ENCODE assay signal across 8 mouse cellular contexts in genomic region chr2:152788892-152789421, GRCm38 (mm10). TPM values are rescaled to one million over a fixed set of nuclear protein-coding genes. Genes with fewer than 3 reads are reported as not detected.
A peak's percentile ranks its signal among the peaks of the same experiment; 100 is the strongest.
DNase-seq lines count a peak whose midpoint lies in the region; ATAC-seq and TF ChIP-seq lines count a peak whose summit lies in the region.

No protein-coding gene starts in this region.

- DNase-seq in embryo, embryonic 10 days (ENCODE audit: low spot score), result peak; percentile 33
- no peak for DNase-seq in embryo, embryonic 9.5 days (ENCODE audit: extremely low spot score)
- no peak for DNase-seq in intestine, embryonic 14.5 days (ENCODE audit: low spot score)
- DNase-seq in urinary bladder, postnatal 4 days (ENCODE audit: low spot score in 2 of 2), result no peak

- H3K9me3 ChIP-seq in intestine, embryonic 14.5 days (ENCODE audit: control insufficient read depth, low read length), result 0 out of 2 replicates have a peak, but pooled peaks cover under 1% of the 10 kb centered on the region
- H3K9me3 ChIP-seq in liver, embryonic 12.5 days (replicated peaks), result no peaks in the 10 kb centered on the region

- TF ChIP-seq CTCF in olfactory bulb, adult 2 months (IDR thresholded peaks at IDR 0.05; ENCODE audit: insufficient read depth, low read depth, low read length), result no peak

- WGBS in intestine, embryonic 14.5 days, result 60% methylated on average over 6 of the region's 6 CpGs
- WGBS in liver, embryonic 12.5 days (ENCODE audit: insufficient replicate concordance), result 14% methylated on average over 6 of the region's 6 CpGs
- WGBS in olfactory bulb, adult 2 months, result 31% methylated on average over 6 of the region's 6 CpGs

- peak overlapping the region; percentile 41; the same call in 1 of the 2 replicates for H3K27ac ChIP-seq in intestine, embryonic 14.5 days (ENCODE audit: low read depth)
- peak overlapping the region; percentile 99 for H3K27ac ChIP-seq in liver, embryonic 12.5 days
- H3K27ac ChIP-seq in olfactory bulb, adult 2 months (ENCODE audit: insufficient read depth, low read depth, low read length), result peak overlapping the region; percentile 66

- no peaks in the 10 kb centered on the region for H3K27me3 ChIP-seq in intestine, embryonic 14.5 days (replicated peaks; ENCODE audit: control insufficient read depth, insufficient read depth, low read length)
- no peaks in the 10 kb centered on the region for H3K27me3 ChIP-seq in liver, embryonic 12.5 days (replicated peaks)

- no peak for TF ChIP-seq POLR2A in olfactory bulb, adult 2 months (IDR thresholded peaks at IDR 0.05; ENCODE audit: insufficient read depth, low read depth, low read length)

- H3K9ac ChIP-seq in intestine, embryonic 14.5 days (ENCODE audit: low read length), result no peak overlapping the region
- peak overlapping the region; percentile 79 for H3K9ac ChIP-seq in liver, embryonic 12.5 days

- H3K4me2 ChIP-seq in intestine, embryonic 14.5 days (ENCODE audit: low read length), result no peak overlapping the region
- peak overlapping the region; percentile 86 for H3K4me2 ChIP-seq in liver, embryonic 12.5 days

- no peaks in the 10 kb centered on the region for H3K36me3 ChIP-seq in intestine, embryonic 14.5 days (ENCODE audit: control insufficient read depth, insufficient read depth, low read length)
- H3K36me3 ChIP-seq in liver, embryonic 12.5 days, result peaks cover 27% of the 10 kb centered on the region

- no peak overlapping the region for H3K4me3 ChIP-seq in intestine, embryonic 14.5 days (ENCODE audit: low read depth, low read length)
- H3K4me3 ChIP-seq in liver, embryonic 12.5 days, result peak overlapping the region; percentile 48
- no peak overlapping the region for H3K4me3 ChIP-seq in olfactory bulb, adult 2 months (ENCODE audit: insufficient read depth, low read depth, low read length)

- ATAC-seq in CD4-positive, CD25-positive, alpha-beta regulatory T cell, adult 4 months, result peak; percentile 33
- ATAC-seq in erythroid progenitor cell, adult 5-6 weeks (replicated peaks; ENCODE audit: low FRiP score, poor library complexity, severe bottlenecking), result peak; percentile 89
- no peak for ATAC-seq in intestine, embryonic 14.5 days (replicated peaks; ENCODE audit: low FRiP score, low TSS enrichment, low read depth)
- peak; percentile 91 for ATAC-seq in liver, embryonic 12.5 days

- peaks cover 24% of the 10 kb centered on the region for H3K4me1 ChIP-seq in intestine, embryonic 14.5 days (replicated peaks; ENCODE audit: control insufficient read depth, insufficient read depth, low read length)
- peaks cover 99% of the 10 kb centered on the region for H3K4me1 ChIP-seq in liver, embryonic 12.5 days
- peaks cover 32% of the 10 kb centered on the region for H3K4me1 ChIP-seq in olfactory bulb, adult 2 months (ENCODE audit: control insufficient read depth, insufficient read depth, low read length)

RNA-seq across cellular contexts. Expression of gene Cox4i2, which starts 35.0 kb away (rescaled TPM):
- under 1 TPM in 1 of 2 experiments, not detected in 1; 0.46 TPM for polyA plus RNA-seq in CD4-positive, CD25-positive, alpha-beta regulatory T cell, adult 4 months (2017; shearing (Covaris generic))
- total RNA-seq in erythroid progenitor cell, adult 5-6 weeks (2015; ENCODE audit: low replicate concordance), result 1.8 TPM in 1 of 2 replicates, not detected in the other
- not detected in 2 replicates for total RNA-seq in erythroid progenitor cell, adult 5-6 weeks (2017; ENCODE audit: low replicate concordance)
- 11.0 and 13.1 TPM in 2 replicates for polyA plus RNA-seq in intestine, embryonic 14.5 days (2014; fragmentation: Nextera tagmentation; extraction: Ambion mirVana)
- polyA plus RNA-seq in liver, embryonic 12.5 days (2016; fragmentation: Nextera tagmentation; extraction: Ambion mirVana), result 2.5 and 3.4 TPM in 2 replicates
- not detected in 2 replicates for polyA plus RNA-seq in olfactory bulb, adult 2 months (2012; ENCODE audit: insufficient read depth, insufficient read length, low replicate concordance, missing spikeins)

RNA-seq across cellular contexts. Expression of gene Bcl2l1, which starts 42.6 kb away (rescaled TPM):
- polyA plus RNA-seq in CD4-positive, CD25-positive, alpha-beta regulatory T cell, adult 4 months (2017; shearing (Covaris generic)), result 10 to 100 TPM; 55.5 to 75.0 TPM
- total RNA-seq in erythroid progenitor cell, adult 5-6 weeks (2015; ENCODE audit: low replicate concordance), result 80.9 and 99.1 TPM in 2 replicates
- total RNA-seq in erythroid progenitor cell, adult 5-6 weeks (2017; ENCODE audit: low replicate concordance), result 76.9 and 94.9 TPM in 2 replicates
- polyA plus RNA-seq in intestine, embryonic 14.5 days (2014; fragmentation: Nextera tagmentation; extraction: Ambion mirVana), result 75.0 and 76.8 TPM in 2 replicates
- 127 and 137 TPM in 2 replicates for polyA plus RNA-seq in liver, embryonic 12.5 days (2016; fragmentation: Nextera tagmentation; extraction: Ambion mirVana)
- polyA plus RNA-seq in olfactory bulb, adult 2 months (2012; ENCODE audit: insufficient read depth, insufficient read length, low replicate concordance, missing spikeins), result 296 and 622 TPM in 2 replicates

RNA-seq across cellular contexts. Expression of gene Id1, which starts 52.9 kb away (rescaled TPM):
- polyA plus RNA-seq in CD4-positive, CD25-positive, alpha-beta regulatory T cell, adult 4 months (2017; shearing (Covaris generic)), result under 1 TPM; 0.75 to 0.82 TPM
- total RNA-seq in erythroid progenitor cell, adult 5-6 weeks (2015; ENCODE audit: low replicate concordance), result 1.3 and 17.3 TPM in 2 replicates
- 1.6 and 2.6 TPM in 2 replicates for total RNA-seq in erythroid progenitor cell, adult 5-6 weeks (2017; ENCODE audit: low replicate concordance)
- 101 and 109 TPM in 2 replicates for polyA plus RNA-seq in intestine, embryonic 14.5 days (2014; fragmentation: Nextera tagmentation; extraction: Ambion mirVana)
- 28.1 and 30.6 TPM in 2 replicates for polyA plus RNA-seq in liver, embryonic 12.5 days (2016; fragmentation: Nextera tagmentation; extraction: Ambion mirVana)
- polyA plus RNA-seq in olfactory bulb, adult 2 months (2012; ENCODE audit: insufficient read depth, insufficient read length, low replicate concordance, missing spikeins), result not detected in 2 replicates

RNA-seq across cellular contexts. Expression of gene Tpx2, which starts 58.8 kb away (rescaled TPM):
- polyA plus RNA-seq in CD4-positive, CD25-positive, alpha-beta regulatory T cell, adult 4 months (2017; shearing (Covaris generic)), result 1 to 10 TPM; 4.0 to 9.7 TPM
- 326 and 338 TPM in 2 replicates for total RNA-seq in erythroid progenitor cell, adult 5-6 weeks (2015; ENCODE audit: low replicate concordance)
- total RNA-seq in erythroid progenitor cell, adult 5-6 weeks (2017; ENCODE audit: low replicate concordance), result 393 and 412 TPM in 2 replicates
- 88.3 and 95.4 TPM in 2 replicates for polyA plus RNA-seq in intestine, embryonic 14.5 days (2014; fragmentation: Nextera tagmentation; extraction: Ambion mirVana)
- 88.0 and 89.9 TPM in 2 replicates for polyA plus RNA-seq in liver, embryonic 12.5 days (2016; fragmentation: Nextera tagmentation; extraction: Ambion mirVana)
- polyA plus RNA-seq in olfactory bulb, adult 2 months (2012; ENCODE audit: insufficient read depth, insufficient read length, low replicate concordance, missing spikeins), result 120 TPM in 1 of 2 replicates, not detected in the other

Comparison
In these comparisons a context has a peak if more than half of its experiments do, and no peak if none do; other contexts are left out.
1. H3K27ac ChIP-seq: peak in every context shown above with its lines; median percentile 99 in liver, embryonic 12.5 days; 66 in olfactory bulb, adult 2 months; 41 in intestine, embryonic 14.5 days.
2. RNA of gene Id1, which starts 52.9 kb away (polyA plus RNA-seq): 101 to 109 TPM in intestine, embryonic 14.5 days and 28.1 to 30.6 TPM in liver, embryonic 12.5 days; 0.75 to 0.82 TPM in CD4-positive, CD25-positive, alpha-beta regulatory T cell, adult 4 months and not detected in olfactory bulb, adult 2 months; every median in the first group is over 10 times any median in the second.